Mouse (Mus musculus): ENCODE results near the gene Pank4.

Gene Pank4

DNA sequence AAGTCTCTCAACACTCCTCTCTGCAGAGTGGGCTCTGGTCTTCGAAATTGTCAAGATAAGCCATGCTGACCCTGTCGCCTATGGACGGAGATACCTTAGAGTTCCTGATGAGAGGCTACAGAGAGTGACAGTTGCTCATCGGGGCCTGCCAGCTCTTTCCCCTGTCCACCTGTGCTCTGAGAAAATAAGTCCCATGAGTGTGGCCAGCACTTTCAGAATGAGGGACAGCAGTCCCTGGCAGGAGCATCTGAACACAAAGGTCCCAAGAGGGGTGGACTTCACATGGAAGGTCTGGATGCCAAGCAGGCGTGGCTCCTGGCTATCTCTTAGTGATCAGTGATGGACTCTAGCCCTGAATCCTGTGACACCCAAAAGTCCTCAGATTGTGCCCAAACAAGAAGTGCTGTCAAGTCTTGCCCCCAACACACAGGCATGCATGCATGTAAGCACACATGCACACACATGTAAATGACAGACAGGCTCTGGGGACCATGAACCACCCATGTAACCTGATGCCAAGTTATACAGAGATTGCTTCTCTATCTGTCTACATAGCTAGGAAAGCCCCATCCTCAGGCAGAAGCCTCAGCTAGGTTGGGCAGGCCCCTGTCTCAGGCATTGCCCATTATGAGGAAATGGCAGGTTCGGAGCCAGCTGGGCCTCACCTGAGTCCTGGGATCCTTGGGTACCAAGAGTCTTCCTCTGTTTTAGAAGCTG lies 20.4 kb upstream of the Pank4 start:
- CTCF ChIA-PET = no interaction called here

DNA sequence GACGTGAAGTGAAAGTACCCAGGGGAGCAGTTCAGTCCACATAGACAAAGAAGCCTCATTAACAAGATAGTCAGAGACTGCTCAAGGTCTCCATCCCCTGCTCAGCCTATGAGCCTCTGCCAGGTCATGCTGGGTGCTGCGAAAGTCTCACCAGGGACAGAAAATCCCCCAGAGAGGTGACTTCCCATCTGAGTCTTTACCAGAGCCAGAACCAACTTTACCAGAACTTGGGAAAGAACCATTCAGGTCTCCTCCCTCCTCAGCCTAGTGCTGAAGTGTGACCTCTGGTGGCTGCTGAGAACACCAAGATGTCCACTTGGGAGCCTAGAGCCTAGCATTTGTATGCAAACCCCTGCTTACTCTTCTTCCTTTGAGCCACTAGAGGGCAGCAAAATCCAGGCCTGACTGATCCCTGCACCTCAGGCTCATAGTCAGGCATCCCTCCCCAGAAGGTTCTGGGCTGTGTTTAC lies 19.8 kb upstream of the Pank4 start:
- CTCF ChIA-PET = no interaction called here

DNA sequence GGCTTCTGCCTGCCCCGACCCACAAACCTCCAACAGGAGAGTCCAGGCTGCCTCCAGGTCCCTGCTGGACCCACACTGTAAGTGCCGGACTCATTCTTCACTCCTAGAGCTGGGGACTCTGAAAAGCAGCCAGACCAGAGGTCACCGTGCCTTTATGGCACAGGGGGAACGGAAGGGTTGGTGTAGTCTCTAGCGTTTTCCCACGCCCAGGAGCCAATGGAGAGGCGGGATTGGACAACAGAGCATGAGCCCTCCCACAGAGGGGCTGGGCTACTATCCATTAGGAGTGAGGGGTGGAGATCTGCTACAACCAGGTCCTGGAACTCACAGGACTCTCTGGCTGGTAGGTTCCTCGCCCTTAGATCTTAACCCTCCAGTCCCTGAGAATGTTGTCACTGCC lies 17.6 kb upstream of the Pank4 start:
- CTCF ChIA-PET = no interaction called here

DNA sequence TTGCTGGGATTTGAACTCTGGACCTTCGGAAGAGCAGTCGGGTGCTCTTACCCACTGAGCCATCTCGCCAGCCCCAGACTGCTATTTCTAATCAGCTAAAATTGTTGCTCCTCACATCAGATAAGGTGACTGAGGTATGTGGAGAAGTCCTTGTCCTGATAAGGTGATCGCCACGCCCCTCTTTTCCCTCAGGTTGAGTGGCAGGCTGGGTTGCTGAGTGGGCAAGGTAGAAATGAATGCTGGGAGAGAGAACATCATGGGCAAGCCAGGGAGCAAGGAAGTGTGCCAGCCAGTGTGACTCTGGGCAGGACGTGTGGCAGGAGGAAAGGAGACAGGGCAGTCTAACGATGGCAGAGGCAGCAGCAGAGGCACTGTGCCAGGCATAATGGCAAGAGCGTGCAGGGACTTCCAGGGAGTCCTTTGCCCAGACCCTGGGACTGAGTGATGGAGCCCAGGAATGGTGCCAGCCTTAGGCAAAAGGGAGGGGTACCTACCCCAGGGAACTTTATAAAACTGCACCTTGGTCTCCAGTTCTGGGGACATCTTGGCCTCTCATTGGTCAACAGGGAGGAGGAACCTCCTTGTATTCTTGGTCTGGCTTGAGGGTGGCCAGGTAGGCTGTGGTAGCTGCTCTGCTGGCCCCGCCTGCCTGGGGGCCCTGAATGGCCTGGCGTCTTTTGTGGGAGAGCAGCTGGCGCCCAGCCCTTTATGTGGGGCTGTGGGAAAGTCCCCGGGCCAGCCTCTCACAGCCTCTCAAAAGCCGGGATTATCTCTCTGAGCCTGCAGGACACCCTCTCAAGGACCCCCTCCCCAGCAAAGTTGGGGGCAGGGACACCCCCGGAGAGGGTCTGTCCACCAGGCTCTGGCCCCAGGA lies 15.6 kb upstream of the Pank4 start:
- CTCF ChIA-PET = interaction anchor here (0.6 to 0.8 kb wide), 3 partner anchors 9 to 110 kb away, joined by 3 to 6 read pairs (median 5); no protein-coding TSS in a partner anchor

DNA sequence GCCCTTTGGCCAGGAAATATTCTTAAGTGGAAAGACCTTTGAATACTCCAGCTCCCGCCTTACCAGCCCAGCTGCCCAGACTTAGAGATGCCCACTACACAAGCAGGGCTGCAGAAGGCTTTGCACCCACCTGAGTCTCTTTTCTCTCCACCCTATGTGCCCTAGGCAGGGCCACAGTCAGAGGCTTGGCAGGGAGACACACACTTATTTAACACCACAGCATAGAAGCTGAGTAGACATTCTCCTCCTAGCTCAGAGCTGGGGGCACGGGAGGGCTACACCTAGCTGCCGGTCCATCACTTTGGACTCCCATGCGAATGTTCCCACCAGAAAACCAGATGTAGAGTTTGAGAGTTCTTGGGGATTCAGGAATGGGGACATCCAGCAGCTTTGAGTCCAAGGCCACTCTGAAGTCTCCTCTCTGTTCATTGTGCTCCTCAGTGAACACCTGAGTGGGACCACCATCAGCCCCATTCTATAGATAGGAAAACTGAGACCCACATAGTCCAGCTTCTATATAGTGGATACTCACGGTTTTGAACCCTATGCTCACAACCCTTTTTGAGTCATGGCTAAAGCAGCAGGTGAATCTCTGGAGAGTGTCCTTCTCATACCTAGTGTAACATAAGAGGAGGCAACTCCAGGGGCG lies 14.9 kb upstream of the Pank4 start:
- CTCF ChIA-PET = interaction anchor here (0.8 kb wide), 2 partner anchors 9 to 15 kb away, joined by 3 read pairs; no protein-coding TSS in a partner anchor

DNA sequence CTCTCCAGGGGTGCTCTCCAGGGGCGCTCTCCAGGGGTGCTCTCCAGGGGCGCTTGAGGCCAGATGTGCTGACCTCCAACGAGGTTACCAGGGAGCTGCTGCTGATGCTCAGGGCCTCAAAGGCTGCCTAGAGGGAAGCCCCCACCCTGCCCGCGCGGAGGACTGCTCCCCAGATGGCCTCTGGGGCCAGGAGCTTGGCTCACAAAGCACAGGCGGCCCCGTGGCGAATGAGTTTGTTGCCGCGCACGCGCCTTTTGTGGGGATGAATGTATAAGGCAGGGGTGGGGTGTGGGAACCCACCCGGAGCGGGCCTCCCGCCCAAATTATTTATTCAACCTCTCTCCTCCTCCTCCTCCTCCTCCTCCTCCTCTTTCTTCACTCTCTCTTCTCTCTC lies 14.3 kb upstream of the Pank4 start:
- CTCF ChIA-PET = interaction anchor here (0.8 kb wide), 1 partner anchor 15 kb away, joined by 3 read pairs; no protein-coding TSS in a partner anchor

DNA sequence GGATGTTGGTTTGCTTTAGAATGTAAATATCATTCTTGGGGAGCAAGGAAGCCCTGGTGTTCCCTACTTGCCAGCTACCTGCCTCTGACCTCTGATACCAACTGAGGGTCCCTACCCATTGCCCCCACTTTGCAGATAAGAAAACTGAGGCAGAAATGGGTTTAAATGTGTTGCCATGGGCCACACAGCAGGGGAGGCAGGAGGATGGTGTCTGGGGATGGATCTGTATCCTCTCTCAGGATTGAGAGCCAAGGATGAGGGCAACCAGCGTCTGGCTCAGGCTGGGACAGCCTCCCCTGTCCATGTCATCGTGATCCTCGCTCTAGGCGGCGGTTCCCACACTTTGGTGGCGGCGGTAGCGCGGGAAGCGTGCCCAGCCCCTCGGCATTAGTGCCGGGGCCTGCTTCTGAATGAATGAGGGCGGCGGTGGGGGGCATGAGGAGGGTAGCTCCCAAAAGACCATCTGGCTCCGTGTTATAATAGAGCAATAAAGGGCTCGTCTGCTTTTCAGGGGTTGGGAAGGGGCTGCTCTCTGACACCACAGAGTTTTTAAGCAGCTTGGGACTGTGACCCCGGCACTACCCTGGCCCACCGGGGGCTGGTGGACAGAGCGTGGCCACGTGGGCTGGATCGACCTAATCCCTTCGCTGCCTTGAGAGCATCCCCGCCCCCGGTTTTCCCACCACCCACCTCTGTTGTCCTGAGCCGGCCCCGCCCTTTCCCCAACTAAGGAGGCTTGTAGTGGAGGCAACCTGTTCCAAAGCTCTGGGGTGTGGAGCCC lies 11.3 kb upstream of the Pank4 start:
- CTCF ChIA-PET = interaction anchor here (1.1 kb wide), 1 partner anchor 9 kb away, joined by 3 read pairs; the partner anchor contains the start of gene Hes5

DNA sequence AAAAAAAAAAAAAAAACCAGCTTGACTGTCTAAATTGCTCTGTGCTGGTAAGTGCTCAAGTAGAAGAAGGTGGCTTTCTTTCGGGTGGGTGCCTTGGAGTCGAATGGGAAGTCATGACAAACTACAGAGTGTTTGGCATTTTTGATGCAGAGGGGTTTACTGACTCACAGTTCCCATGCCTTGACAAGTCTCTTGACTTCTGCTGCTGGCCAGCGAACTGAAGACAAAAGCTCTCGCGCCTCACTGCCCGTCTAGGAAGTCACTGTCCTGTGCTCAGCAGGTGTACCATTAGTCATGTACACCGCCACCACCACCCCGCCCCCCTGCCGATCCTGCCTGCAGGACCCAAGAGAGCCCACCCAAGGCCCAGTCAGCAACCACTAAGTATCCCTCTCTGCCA lies 7.3 kb upstream of the Pank4 start:
- CTCF ChIA-PET = no interaction called here

- CTCF ChIA-PET = interaction anchor here (0.6 kb wide), 1 partner anchor 9 kb away, joined by 3 read pairs; no protein-coding TSS in a partner anchor
Measured at GRCm38 (mm10) chr4:154957289-154957993, 6.5 kb upstream of the Pank4 start.

GRCm38 (mm10) chr4:154958171-154958570 lies 5.8 kb upstream of the Pank4 start:
- CTCF ChIA-PET = no interaction called here

DNA sequence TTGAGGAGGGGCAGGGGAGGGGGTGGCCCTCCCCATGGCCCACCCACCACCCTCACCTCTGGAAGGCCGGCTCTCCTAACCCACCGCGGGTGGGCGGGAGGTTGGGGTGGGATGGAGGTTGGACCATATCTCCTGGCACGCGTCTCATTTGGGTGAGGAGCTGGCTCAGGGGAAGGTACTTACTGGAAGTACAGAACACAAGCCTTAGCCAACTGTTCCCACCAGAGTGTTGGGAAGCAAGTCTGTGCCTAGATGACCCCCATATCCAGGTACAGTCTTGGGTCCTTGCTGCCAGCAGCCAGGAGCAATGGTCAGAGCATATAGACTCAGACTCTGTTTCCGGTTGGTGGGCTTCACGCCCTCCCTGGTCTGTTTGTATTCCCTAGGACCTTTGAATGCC lies 5.3 kb upstream of the Pank4 start:
- CTCF ChIA-PET = no interaction called here

- CTCF ChIA-PET = no interaction called here
Measured at GRCm38 (mm10) chr4:154960021-154960689, 3.8 kb upstream of the Pank4 start.

DNA sequence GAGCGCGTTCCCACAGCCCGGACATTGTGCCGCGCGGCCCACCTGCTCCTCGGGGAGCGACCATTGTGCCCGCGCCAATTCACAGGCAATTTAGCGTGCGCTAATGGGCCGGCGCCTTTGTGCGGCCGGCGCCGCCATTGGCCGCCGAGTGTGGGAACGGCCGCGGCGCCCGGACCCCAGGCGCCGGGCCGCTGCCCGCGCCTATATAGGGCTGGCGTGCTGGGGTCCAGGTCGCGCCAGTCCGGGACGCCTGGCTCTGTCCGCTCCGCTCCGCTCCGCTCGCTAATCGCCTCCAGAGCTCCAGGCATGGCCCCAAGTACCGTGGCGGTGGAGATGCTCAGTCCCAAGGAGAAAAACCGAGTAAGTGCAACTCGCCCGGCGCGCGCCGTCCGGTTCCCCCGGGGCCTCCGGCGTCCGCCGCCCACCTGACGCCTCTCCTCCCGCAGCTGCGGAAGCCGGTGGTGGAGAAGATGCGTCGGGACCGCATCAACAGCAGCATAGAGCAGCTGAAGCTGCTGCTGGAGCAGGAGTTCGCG lies 3.2 kb upstream of the Pank4 start, which contains the start of gene Hes5:
Gene Hes5, plus strand, starts transcription at position 234 of the 536 bp plus-strand sequence.
- CTCF ChIA-PET = interaction anchor here (1.4 kb wide), 1 partner anchor 8 kb away, joined by 3 read pairs; no protein-coding TSS in a partner anchor

GRCm38 (mm10) chr4:154961226-154961738 lies 2.6 kb upstream of the Pank4 start:
- CTCF ChIA-PET = interaction anchor here (1.4 kb wide), 1 partner anchor 9 kb away, joined by 3 read pairs; no protein-coding TSS in a partner anchor

DNA sequence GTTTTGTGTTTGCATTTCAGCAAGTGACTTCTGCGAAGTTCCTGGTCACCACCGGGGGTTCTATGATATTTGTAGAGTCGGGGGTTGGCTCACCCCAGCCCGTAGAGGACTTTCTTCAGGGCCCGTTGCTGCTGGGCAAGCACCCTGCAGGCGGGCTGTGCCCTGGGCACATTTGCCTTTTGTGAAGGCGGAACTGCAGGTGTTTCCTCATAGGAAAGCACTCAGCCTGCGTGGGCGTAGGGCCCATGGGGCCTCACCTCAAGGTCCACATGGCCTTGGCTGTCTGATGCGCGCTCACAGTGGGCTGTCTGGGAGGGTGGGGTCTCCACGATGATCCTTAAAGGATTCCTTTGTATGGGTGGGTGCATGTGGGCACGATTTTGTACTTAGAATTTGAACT lies 2.0 kb upstream of the Pank4 start:
- CTCF ChIA-PET = interaction anchor here (1.0 to 1.4 kb wide), 2 partner anchors 9 to 24 kb away, joined by 3 read pairs; no protein-coding TSS in a partner anchor

DNA sequence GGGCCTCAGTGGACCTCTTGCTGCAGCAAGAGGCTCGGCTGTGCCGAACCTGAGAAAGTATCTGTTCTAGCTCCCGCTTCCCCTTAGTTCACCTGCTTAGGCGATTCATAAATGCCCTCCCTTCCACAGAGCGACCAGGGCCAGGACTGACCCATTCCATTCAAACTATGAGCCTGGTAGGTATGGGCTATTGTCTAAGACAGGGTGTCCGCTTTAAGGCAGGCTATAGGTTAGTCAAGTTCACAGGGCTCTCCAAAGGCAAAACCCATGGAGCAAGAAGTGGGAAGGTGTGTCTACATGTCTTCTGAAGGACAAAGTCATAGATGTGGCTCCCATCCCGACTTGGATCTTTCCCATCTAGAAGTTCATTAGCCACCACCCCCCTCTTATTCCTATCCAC lies 1.2 kb upstream of the Pank4 start:
- CTCF ChIA-PET = interaction anchor here (1.0 kb wide), 1 partner anchor 25 kb away, joined by 3 read pairs; no protein-coding TSS in a partner anchor

DNA sequence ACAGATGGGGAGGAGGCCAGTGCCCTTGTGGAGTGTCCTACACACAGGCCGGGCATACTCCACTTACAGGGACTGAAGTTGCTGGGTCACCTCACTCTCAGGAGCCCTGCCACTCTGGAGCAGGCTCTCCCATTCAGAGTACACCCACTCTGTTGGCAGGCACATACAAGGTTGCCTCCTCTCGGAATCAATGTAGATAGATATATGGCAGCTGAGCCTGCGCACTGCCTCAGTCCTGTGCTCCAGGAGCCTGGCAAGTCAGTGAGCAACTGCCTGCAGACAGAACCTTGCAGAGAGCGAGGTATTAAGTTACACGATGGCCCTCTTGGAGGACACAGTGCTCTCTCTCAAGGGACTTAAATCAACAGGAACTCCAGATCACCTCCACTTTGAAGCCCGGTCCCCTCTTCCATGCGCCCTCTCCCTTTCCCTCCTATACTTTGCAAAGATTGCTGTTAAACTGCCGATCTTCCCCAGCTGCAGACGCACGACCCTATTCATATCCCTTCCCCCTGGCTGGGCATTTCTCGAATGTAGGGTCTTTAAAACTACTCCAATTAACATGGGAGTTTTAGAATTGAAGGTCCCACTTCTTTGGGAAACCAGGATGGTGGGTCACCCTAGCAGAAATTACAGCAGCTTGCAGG lies 610 bp upstream of the Pank4 start:
- CTCF ChIA-PET = no interaction called here

DNA sequence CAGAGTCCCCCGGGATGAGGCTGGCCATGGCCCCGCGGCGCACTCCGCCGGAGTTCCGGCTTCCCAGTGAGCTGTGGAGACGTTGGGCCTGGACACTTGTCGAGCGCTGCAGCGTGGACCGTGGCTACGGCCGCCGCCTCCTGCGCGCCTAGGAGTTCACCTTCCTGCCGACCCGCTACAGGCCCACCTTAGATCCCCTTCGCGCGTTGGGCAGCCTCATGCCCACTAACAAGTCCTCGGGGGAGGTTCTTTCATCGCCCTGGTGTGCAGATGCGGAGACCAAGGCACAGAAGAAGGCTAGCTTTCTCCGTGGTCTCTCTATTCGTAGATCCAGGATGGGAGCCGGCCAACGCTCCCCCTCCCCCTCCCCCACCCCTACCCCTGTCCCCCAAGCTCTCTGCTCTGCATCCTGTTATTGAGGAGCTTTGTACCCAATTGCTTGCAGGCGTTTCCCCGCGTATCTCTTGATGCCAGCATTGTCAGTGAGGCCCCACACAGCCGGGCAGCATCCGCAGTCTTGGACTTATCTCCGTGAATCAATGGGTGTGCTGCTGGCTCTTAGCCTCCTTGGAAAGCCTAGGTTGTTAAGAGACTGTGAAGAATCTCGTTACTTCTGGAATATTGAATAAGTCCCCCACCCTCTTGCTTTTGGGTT lies 785 bp downstream of the Pank4 start:
- CTCF ChIA-PET = interaction anchor here (0.5 to 0.8 kb wide), 4 partner anchors 13 to 101 kb away, joined by 3 read pairs; no protein-coding TSS in a partner anchor
